Mouse (Mus musculus) neural tube, embryonic 15.5 days (tissue): ENCODE measurements around the gene Gstm3. TPM values are rescaled to one million over a fixed set of nuclear protein-coding genes. Genes with fewer than 3 reads are reported as not detected.

Source experiments
- ATAC-seq: fragments of 200-750 bp; cut with Nextera tagmentation; 2 replicates; pipeline ENCODE4 v1.8.0; 2017; ENCODE audit warnings: mild to moderate bottlenecking, moderate TSS enrichment, moderate library complexity; ENCODE audit not compliant: low FRiP score
- H3K27ac ChIP-seq: fragments of 300-500 bp; sonication (generic); replicated peaks from 2 replicates; pipeline ENCODE4 v1.5.1; 2015; ENCODE audit warnings: mild to moderate bottlenecking, inconsistent platforms
- H3K27me3 ChIP-seq: fragments of 300-500 bp; sonication (generic); replicated peaks from 2 replicates; pipeline ENCODE4 v1.6.1; 2015; ENCODE audit warnings: inconsistent platforms
- H3K36me3 ChIP-seq: fragments of 300-500 bp; sonication (generic); 2 replicates; pipeline ENCODE4 v1.6.1; 2015; ENCODE audit warnings: inconsistent platforms
- H3K4me1 ChIP-seq: fragments of 300-500 bp; sonication (generic); 2 replicates; pipeline ENCODE4 v1.6.1; 2015; ENCODE audit warnings: inconsistent platforms
- H3K4me2 ChIP-seq: fragments of 300-500 bp; sonication (generic); 2 replicates; pipeline ENCODE4 v1.6.1; 2015; ENCODE audit warnings: inconsistent platforms, mild to moderate bottlenecking, moderate library complexity
- H3K4me3 ChIP-seq: fragments of 300-500 bp; sonication (generic); replicated peaks from 2 replicates; pipeline ENCODE4 v1.5.1; 2015; ENCODE audit warnings: mild to moderate bottlenecking, inconsistent platforms
- H3K9ac ChIP-seq: fragments of 300-500 bp; sonication (generic); replicated peaks from 2 replicates; pipeline ENCODE4 v1.6.1; 2015; ENCODE audit warnings: mild to moderate bottlenecking, inconsistent platforms
- H3K9me3 ChIP-seq: fragments of 300-500 bp; sonication (generic); replicated peaks from 2 replicates; pipeline ENCODE4 v1.6.1; 2016; ENCODE audit warnings: inconsistent platforms
- WGBS: fragments of 180-500 bp; shearing (Covaris S2); methylation state at CpG from one replicate; pipeline ENCODE4 v1.1.7; 2015; ENCODE audit warnings: mixed read lengths; 5-methylcytosine and 5-hydroxymethylcytosine counted together
- polyA plus RNA-seq: library from polyadenylated mRNA; unstranded; fragments of >200 nt; fragmentation: Nextera tagmentation; extraction: Ambion mirVana; gene quantifications from 2 replicates; pipeline ENCODE4 v1.2.1, GENCODE M21; 2015

Gstm3 gene
- polyA plus RNA-seq, 1 experiment from 2014 or later, result not detected

DNA sequence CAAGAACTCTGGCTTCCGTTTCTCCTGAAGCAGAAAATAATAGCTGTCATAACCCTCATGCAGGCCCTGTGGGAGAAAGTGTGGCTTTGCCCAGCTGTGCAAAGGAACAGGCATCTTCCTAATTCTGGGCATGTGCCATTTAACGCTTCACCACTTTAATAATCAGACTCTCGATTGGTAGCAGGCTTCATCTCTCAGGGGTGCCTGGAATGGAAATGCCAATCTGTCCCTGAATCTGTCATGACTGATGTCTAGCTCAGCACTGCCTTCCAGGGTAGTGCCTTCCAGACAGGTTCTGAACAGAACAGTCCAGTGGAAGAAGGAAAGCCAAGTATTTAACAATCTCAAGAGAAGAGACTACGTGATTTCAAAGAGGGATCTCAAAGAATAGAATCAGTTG lies 27.8 kb downstream of the Gstm3 start:
- Histone ChIP-seq H3K36me3 (no peaks in the 10 kb centered on the region), H3K27me3 (0 out of 2 replicates have a peak, but pooled peaks cover 2% of the 10 kb centered on the region), H3K4me1 (peaks cover 20% of the 10 kb centered on the region; the same call in 1 of the 2 replicates), H3K4me3 (no peak overlapping the region), H3K9me3 (no peaks in the 10 kb centered on the region), H3K4me2 (no peak overlapping the region), H3K9ac (no peak overlapping the region), H3K27ac (0 out of 2 replicates have a peak overlapping the region, but pooled peaks have one; percentile 28)
- 46% methylated on average over 4 of the region's 4 CpGs for WGBS
- no peak for ATAC-seq

DNA sequence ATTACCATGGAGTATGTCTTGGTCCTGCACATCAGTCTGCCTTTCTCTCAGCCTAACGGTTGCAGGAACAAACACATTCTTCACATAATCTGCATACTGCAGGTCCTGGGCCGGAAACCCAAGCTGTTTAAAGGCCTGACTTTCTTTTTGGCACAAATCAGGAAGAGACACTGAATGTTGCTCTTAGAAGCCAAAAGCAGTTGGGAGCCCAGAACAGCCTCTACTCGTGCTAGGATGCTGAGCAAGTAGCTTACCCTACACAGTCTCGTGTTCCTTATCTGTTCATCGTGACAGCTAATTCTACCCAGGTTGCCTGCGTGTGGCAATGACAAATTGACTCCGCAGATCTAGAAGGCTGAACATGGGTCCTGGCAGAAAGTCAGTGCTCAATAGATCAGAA lies 28.6 kb downstream of the Gstm3 start:
- 0 out of 2 replicates have a peak, but pooled peaks cover 3% of the 10 kb centered on the region for H3K27me3 ChIP-seq
- no peak overlapping the region for H3K4me3 ChIP-seq
- peaks cover 20% of the 10 kb centered on the region; the same call in 1 of the 2 replicates for H3K4me1 ChIP-seq
- H3K4me2 ChIP-seq, result no peak overlapping the region
- no peak overlapping the region for H3K9ac ChIP-seq
- no peak overlapping the region for H3K27ac ChIP-seq
- 81% methylated on average over 7 of the region's 7 CpGs for WGBS
- ATAC-seq, result no peak
- H3K9me3 ChIP-seq, result no peaks in the 10 kb centered on the region
- H3K36me3 ChIP-seq, result no peaks in the 10 kb centered on the region

DNA sequence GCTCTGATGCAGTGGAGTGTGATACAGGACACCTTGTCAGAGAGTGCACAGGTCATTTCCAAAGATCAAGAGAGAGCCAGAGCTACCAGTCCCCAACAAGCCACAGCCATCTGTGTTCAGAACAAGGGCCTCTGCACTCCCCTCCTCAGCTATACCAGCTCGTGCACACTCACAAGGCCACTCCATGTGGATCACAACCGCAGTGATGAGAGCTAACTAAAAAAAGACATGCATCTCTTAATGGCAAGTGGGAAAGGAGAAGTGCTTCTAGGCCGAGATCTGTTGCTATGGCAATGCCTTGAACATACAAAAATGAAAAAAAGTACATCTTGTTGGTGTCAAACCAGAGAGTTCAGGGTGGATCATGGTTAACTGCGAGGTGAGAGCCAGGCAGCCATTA lies 29.3 kb downstream of the Gstm3 start:
- Histone ChIP-seq H3K27me3 (0 out of 2 replicates have a peak, but pooled peaks cover 3% of the 10 kb centered on the region), H3K9ac (no peak overlapping the region), H3K4me2 (no peak overlapping the region), H3K27ac (no peak overlapping the region), H3K4me1 (peaks cover 20% of the 10 kb centered on the region; the same call in 1 of the 2 replicates), H3K9me3 (no peaks in the 10 kb centered on the region), H3K4me3 (no peak overlapping the region), H3K36me3 (no peaks in the 10 kb centered on the region)
- 54% methylated on average over 4 of the region's 4 CpGs for WGBS
- ATAC-seq, result no peak

DNA sequence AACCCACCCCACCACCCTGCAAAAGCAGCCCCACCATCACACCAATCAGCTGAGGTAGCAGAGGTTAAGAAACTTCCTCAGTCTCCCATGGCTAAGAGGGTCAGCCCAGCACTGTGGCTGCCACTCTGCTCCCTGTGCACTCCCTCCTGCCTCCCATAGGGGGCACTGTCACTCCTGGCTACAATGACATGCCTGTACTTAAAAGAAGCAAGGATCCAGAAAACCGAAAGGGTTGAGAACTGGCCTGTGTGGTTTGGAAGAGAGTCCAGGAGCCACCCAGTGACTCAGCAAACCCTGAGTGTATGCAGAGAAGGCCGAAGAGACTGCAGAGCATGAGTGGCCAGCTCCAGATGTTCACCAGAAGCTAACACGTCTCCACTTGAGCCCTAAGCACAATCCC lies 29.7 kb downstream of the Gstm3 start:
- no peaks in the 10 kb centered on the region for H3K36me3 ChIP-seq
- peaks cover 20% of the 10 kb centered on the region; the same call in 1 of the 2 replicates for H3K4me1 ChIP-seq
- WGBS, result 52% methylated on average over 3 of the region's 3 CpGs
- H3K27ac ChIP-seq, result no peak overlapping the region
- no peak overlapping the region for H3K4me2 ChIP-seq
- H3K9ac ChIP-seq, result no peak overlapping the region
- 0 out of 2 replicates have a peak, but pooled peaks cover 3% of the 10 kb centered on the region for H3K27me3 ChIP-seq
- no peak for ATAC-seq
- no peak overlapping the region for H3K4me3 ChIP-seq
- no peaks in the 10 kb centered on the region for H3K9me3 ChIP-seq

DNA sequence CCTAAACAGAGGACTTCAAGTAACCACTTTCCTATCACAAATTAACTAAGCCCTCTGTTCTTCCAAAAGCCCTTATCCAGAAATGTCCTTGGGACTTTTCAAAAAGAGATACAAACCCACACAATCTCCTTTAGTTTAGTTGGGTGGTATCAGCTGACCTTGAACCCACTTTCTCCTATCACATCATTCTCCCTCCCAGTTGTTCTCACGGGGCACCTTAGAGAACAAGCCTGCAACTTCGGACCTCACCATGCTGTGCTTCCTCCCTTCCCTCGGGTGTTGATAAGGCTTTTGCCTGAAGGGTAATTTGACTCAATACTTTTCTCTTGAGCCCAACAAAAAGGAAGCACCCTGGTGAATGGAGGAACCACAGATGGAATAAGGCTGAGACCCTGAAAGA lies 33.2 kb downstream of the Gstm3 start:
- Histone ChIP-seq H3K4me2 (no peak overlapping the region), H3K4me1 (peaks cover 17% of the 10 kb centered on the region), H3K27ac (no peak overlapping the region), H3K27me3 (0 out of 2 replicates have a peak, but pooled peaks cover 3% of the 10 kb centered on the region), H3K9ac (no peak overlapping the region), H3K9me3 (no peaks in the 10 kb centered on the region), H3K4me3 (no peak overlapping the region), H3K36me3 (no peaks in the 10 kb centered on the region)
- WGBS, result 71% methylated on average over 3 of the region's 3 CpGs
- ATAC-seq, result no peak

DNA sequence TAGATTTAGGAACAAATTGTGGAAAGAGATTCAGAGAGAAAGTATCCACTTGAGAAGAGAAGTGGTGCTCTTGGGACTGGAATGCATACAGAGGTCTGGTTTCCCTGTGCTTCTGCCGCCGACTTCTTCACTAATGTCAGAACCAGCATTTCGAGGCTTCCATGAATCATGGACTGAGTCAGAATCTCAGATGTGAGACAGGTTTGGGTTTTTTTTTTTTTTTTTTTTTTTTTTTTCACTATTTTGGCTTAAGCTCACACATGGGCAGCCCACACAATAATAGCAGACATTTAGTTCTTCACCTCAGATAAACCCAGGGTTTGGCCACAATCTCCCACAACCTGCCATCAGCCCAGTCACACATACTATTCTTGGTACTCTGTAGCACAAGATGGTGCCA lies 33.8 kb downstream of the Gstm3 start:
- Histone ChIP-seq H3K9ac (no peak overlapping the region), H3K36me3 (no peaks in the 10 kb centered on the region), H3K4me3 (no peak overlapping the region), H3K4me2 (no peak overlapping the region), H3K9me3 (no peaks in the 10 kb centered on the region), H3K27ac (no peak overlapping the region), H3K27me3 (0 out of 2 replicates have a peak, but pooled peaks cover 3% of the 10 kb centered on the region), H3K4me1 (peaks cover 21% of the 10 kb centered on the region)
- no peak for ATAC-seq
- WGBS, result 89% methylated on average over 3 of the region's 3 CpGs

DNA sequence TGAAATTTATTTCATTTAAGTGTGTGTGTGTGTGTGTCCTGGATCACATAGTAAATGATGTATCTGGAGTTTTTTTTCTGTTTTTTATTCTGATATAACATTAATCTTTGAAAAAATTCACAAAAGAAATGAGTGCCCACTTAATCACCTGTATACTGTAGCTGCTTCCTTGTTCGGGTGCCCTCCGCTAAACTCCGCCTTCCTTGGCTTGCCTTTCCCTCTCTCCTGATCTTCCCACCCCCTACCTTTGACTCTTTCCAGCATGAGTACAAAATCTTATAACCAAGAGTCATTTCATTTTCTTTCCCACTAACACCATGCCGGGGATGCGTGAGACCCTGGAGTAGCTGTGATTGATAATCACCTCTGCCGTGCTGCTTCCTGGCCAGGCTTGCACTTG lies 37.0 kb downstream of the Gstm3 start:
- ATAC-seq, result peak; percentile 36; the same call in 1 of the 2 replicates
- Histone ChIP-seq H3K27ac (peak overlapping the region; percentile 45), H3K4me1 (peaks cover 31% of the 10 kb centered on the region), H3K4me3 (no peak overlapping the region), H3K4me2 (no peak overlapping the region), H3K9me3 (no peaks in the 10 kb centered on the region), H3K36me3 (no peaks in the 10 kb centered on the region), H3K9ac (no peak overlapping the region), H3K27me3 (0 out of 2 replicates have a peak, but pooled peaks cover 3% of the 10 kb centered on the region)
- WGBS, result 63% methylated on average over 6 of the region's 6 CpGs

DNA sequence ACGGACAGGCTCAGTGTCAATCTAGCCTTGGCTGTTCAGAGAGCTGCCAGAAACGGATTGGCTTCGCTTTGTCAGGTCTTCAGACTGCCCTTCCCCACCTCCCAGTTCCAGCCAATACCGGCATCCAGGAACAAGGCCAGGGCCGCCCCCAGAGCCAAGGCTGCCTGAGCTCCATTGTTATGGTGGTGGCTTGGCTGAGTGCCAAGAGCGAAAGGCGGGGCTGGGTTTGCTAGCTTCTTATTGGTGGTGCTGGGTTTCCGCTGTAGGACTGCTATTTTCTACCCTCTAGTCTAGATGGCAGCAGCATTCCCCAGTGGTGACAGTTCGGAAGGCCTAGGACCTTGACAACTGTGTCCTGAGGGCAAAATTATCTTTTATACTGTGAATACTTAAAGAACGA lies 37.4 kb downstream of the Gstm3 start, which contains the start of gene Gstm7:
Gstm7 (minus strand) TSS at position 148 of the 400 bp plus-strand sequence.
- ATAC-seq, result peak; percentile 94
- H3K27ac ChIP-seq, result peak within 1 kb of the TSS; percentile 72

DNA sequence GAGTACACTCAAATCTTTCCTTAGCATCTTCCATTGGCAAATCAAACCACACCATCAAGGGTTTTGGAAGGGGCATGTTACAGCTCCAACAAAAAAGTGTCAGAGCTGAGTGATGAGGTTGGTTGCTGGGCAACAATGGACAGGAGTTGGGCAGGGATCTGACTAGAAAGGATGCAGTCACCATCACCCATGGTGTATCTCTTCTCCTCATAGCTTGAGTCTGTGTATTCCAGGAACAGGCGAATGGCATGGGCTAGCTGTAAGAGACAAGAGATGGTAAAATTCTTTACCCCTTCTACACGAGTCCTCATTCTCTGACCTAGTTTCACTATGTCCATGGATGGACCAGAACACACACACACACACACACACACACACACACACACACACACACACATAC lies 37.9 kb downstream of the Gstm3 start:
- Histone ChIP-seq H3K27ac (peak overlapping the region; percentile 72), H3K27me3 (no peaks in the 10 kb centered on the region), H3K4me1 (peaks cover 31% of the 10 kb centered on the region), H3K4me2 (peak overlapping the region; percentile 46), H3K9me3 (no peaks in the 10 kb centered on the region), H3K36me3 (no peaks in the 10 kb centered on the region), H3K4me3 (peak overlapping the region; percentile 27), H3K9ac (no peak overlapping the region)
- WGBS, result 60% methylated on average over 2 of the region's 2 CpGs
- ATAC-seq, result peak; percentile 26

More for the DNA sequence above, 37.4 kb downstream of the Gstm3 start, which contains the start of gene Gstm7:
- Histone ChIP-seq H3K9me3 (no peaks in the 10 kb centered on the region), H3K4me1 (peaks cover 31% of the 10 kb centered on the region), H3K27me3 (0 out of 2 replicates have a peak, but pooled peaks cover 3% of the 10 kb centered on the region), H3K36me3 (no peaks in the 10 kb centered on the region), H3K9ac (no peak within 1 kb of the TSS), H3K4me3 (peak within 1 kb of the TSS; percentile 27), H3K4me2 (peak within 1 kb of the TSS; percentile 46)
- 3% methylated on average over 10 of the region's 10 CpGs for WGBS

DNA sequence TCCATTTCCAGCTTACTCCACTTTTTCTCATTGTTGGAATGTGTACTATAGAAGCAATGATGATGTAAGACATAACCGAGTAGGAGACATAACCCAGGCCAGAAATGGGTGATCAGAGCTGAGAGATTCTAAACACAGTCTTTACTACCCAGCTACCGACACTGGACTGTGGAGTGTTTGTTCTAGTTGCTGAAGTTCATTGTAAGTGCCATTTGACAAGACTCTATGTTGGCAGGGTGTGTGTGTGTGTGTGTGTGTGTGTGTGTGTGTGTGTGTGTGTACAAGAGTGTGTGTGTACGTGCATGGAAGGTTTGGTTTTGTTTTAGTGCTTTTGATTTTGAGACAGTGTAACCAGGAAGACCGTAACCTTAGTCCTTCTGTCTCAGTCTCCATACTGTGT lies 39.4 kb downstream of the Gstm3 start:
- WGBS, result 91% methylated on average over 4 of the region's 4 CpGs
- H3K36me3 ChIP-seq, result no peaks in the 10 kb centered on the region
- H3K27me3 ChIP-seq, result no peaks in the 10 kb centered on the region
- no peak overlapping the region for H3K4me2 ChIP-seq
- peaks cover 31% of the 10 kb centered on the region for H3K4me1 ChIP-seq
- ATAC-seq, result no peak
- no peak overlapping the region for H3K9ac ChIP-seq
- H3K9me3 ChIP-seq, result no peaks in the 10 kb centered on the region
- no peak overlapping the region for H3K4me3 ChIP-seq
- H3K27ac ChIP-seq, result no peak overlapping the region

DNA sequence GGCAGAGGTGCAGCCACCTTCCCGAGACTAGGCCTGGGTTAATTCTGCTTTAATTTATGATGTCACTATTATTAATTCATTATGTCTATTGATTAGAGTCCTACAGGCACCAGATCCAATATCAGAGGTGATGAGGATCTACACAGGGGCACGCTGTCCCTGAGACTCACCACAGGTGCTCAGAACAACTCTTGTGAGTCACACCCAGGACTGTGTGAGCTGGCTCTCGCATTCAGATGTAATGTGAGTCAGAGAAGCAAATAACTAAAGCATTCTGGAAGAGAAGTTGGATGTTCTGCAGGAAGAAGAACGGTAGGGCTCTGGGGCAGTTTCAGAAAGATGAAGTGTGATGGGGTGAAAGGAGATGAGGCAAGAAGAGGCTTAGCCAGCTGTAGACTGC lies 39.8 kb downstream of the Gstm3 start:
- peaks cover 31% of the 10 kb centered on the region for H3K4me1 ChIP-seq
- H3K9ac ChIP-seq, result no peak overlapping the region
- no peak overlapping the region for H3K4me3 ChIP-seq
- no peak for ATAC-seq
- H3K27ac ChIP-seq, result no peak overlapping the region
- WGBS, result 85% methylated on average over 4 of the region's 4 CpGs
- H3K4me2 ChIP-seq, result no peak overlapping the region
- no peaks in the 10 kb centered on the region for H3K9me3 ChIP-seq
- H3K36me3 ChIP-seq, result no peaks in the 10 kb centered on the region
- no peaks in the 10 kb centered on the region for H3K27me3 ChIP-seq

DNA sequence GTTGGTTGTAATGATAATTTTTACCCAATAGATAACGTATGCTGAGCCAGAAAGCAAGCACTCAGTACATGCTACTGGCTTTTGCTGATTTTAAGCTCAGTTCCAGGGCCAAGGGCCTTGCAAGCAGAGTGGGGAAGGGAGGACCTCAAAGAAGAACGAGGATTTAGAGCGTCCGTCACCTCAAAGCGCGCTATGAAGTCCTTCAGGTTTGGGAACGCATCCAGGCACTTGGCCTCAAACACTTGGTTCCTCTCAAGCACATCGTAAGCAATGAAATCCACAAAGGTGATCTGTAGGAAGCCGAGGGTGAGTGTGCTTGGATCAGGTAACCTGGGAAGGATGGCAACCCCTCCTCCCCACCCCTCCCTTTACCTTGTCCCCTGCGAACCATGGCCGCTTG lies 40.4 kb downstream of the Gstm3 start:
- Histone ChIP-seq H3K9me3 (no peaks in the 10 kb centered on the region), H3K27ac (peak overlapping the region; percentile 37; the same call in 1 of the 2 replicates), H3K4me3 (no peak overlapping the region), H3K36me3 (no peaks in the 10 kb centered on the region), H3K4me2 (no peak overlapping the region), H3K4me1 (peaks cover 31% of the 10 kb centered on the region), H3K9ac (no peak overlapping the region), H3K27me3 (no peaks in the 10 kb centered on the region)
- 86% methylated on average over 11 of the region's 11 CpGs for WGBS
- ATAC-seq, result no peak
